Mouse (Mus musculus) cerebellum, postnatal 25 days (tissue): Measurements from ENCODE around the gene Mpig6b.
A peak's percentile ranks its signal among the peaks of the same experiment; 100 is the strongest.

ENCODE experiments used
- DNase-seq, 2 experiments: peaks; one replicate each; pipeline ENCODE4 v3.0.0; 2021; ENCODE audit warnings: mixed read lengths in 2 of 2

Mpig6b gene

GRCm38 (mm10) chr17:35016791-35017705 is 48.9 kb downstream of the Mpig6b start:
- DNase-seq, result peak in 1 of 2 experiments; percentile 34

DNA sequence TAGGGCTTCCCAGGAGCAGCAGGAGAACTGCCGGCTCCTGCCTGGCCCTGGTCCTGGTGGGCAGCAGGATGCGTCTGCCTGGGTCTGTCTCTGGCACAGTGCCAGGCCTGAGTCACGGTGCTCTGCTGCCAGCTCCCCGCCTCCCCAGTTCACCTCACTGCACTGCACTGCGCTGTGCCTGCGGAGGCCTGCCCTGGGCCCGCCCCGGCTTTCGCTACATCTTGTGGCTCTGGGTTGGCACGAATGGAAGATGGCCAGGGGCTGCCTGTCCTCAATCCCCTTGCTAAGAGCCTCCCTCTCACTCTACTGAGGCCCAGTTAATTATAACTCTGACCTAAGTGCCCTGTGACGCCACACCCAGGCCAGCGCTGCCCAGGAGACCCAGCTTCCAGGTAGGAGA is 49.6 kb downstream of the Mpig6b start, which contains the start of gene Vwa7:
TSS of gene Vwa7 (plus strand) at position 204 of the 400 bp plus-strand sequence.
- DNase-seq, result peak; percentile 91 to 92

DNA sequence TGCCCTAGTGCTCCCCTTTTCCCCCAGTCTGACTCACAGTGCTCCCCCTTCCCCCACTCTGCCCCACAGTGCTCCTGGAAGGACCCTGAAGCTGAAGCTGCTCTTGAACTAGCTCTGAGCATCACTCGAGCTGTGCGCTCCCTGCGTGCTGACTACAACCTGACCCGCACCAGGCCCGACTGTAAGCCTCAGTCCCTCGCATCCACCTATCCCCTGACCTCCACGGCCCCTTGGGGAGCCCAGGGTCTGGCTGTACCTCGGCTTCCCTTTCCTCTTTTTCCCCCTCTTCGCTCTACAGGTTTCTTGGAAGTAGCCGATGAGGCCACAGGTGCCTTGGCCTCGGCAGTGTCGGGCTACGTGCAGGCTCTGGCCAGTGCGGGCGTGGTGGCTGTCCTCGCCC is 50.7 kb downstream of the Mpig6b start:
- peak in 1 of 2 experiments; percentile 27 for DNase-seq

- peak in 1 of 2 experiments; percentile 25 for DNase-seq
These were observed 52.8 kb downstream of the Mpig6b start for GRCm38 (mm10) chr17:35013221-35013620.
